9 mouse cellular contexts compared by ENCODE assay signal in genomic region chr4:117312416-117313084, GRCm38 (mm10).
A peak's percentile ranks its signal among the peaks of the same experiment; 100 is the strongest.
DNase-seq lines count a peak whose midpoint lies in the region; ATAC-seq and TF ChIP-seq lines count a peak whose summit lies in the region.
"Had no signal": no experiment of that assay in that cellular context is flagged by ENCODE, and none has a peak within 500 bp of the region (broad histone marks: within the 10 kb centered on the region; RNA-seq: fewer than 3 reads in every experiment).

No protein-coding gene starts in this region.

- H3K4me3 ChIP-seq in intestine, embryonic 15.5 days (replicated peaks) = no peak overlapping the region
- H3K4me3 ChIP-seq in cerebellum, adult 2 months (replicated peaks; ENCODE audit: insufficient read depth, low read depth, low read length) = no peak overlapping the region

- no peaks in the 10 kb centered on the region for H3K9me3 ChIP-seq in intestine, embryonic 15.5 days

- ATAC-seq in intestine, embryonic 15.5 days = peak; percentile 76

- H3K36me3 ChIP-seq in intestine, embryonic 15.5 days = no peaks in the 10 kb centered on the region

- H3K4me1 ChIP-seq in intestine, embryonic 15.5 days (replicated peaks) = peaks cover 14% of the 10 kb centered on the region
- H3K4me1 ChIP-seq in cerebellum, adult 2 months (ENCODE audit: control insufficient read depth, insufficient read depth, low read length) = no peaks in the 10 kb centered on the region

- no peak for TF ChIP-seq CTCF in cerebellum, adult 2 months (IDR thresholded peaks at IDR 0.05; ENCODE audit: borderline replicate concordance, insufficient read depth, low read depth, low read length)

- peaks cover 53% of the 10 kb centered on the region for H3K27me3 ChIP-seq in intestine, embryonic 15.5 days (replicated peaks)
- H3K27me3 ChIP-seq in cerebellum, adult 2 months (ENCODE audit: control insufficient read depth, insufficient read depth, low read length) = no peaks in the 10 kb centered on the region

- H3K4me2 ChIP-seq in intestine, embryonic 15.5 days (replicated peaks) = peak overlapping the region; percentile 22

- DNase-seq in heart, adult 11 months = peak; percentile 91
- DNase-seq in heart, adult 9 months (ENCODE audit: low spot score in 2 of 2) = no peak
- DNase-seq in R1 (ENCODE audit: low read depth, low spot score) = peak; percentile 52
- DNase-seq in neural tube, embryonic 10.5 days (ENCODE audit: extremely low spot score, low spot score) = peak; percentile 61
- DNase-seq in cerebellum, adult 2 months = no peak
- DNase-seq in frontal cortex, postnatal 10 days (ENCODE audit: low spot score in 2 of 2) = no peak
- DNase-seq in cerebellum, postnatal 25 days = no peak
- DNase-seq: kidney, adult 2 months had no signal

- no peak for TF ChIP-seq POLR2A in cerebellum, adult 2 months (IDR thresholded peaks at IDR 0.05; ENCODE audit: borderline replicate concordance, insufficient read depth, low read length)

- H3K9ac ChIP-seq in intestine, embryonic 15.5 days = 0 out of 2 replicates have a peak overlapping the region, but pooled peaks have one; percentile 15

- H3K27ac ChIP-seq in intestine, embryonic 15.5 days = no peak overlapping the region
- H3K27ac ChIP-seq in cerebellum, adult 2 months (ENCODE audit: insufficient read depth, low read length) = no peak overlapping the region

- 8% methylated on average over 26 of the region's 26 CpGs for WGBS in intestine, embryonic 15.5 days
- 26% methylated on average over 26 of the region's 26 CpGs for WGBS in cerebellum, adult 2 months

Comparison
In these comparisons a context has a peak if more than half of its experiments do, and no peak if none do; other contexts are left out.
1. DNase-seq: peak in heart, adult 11 months (single experiment), R1 (single experiment) and neural tube, embryonic 10.5 days (single experiment); none in heart, adult 9 months (0 of 2), cerebellum, adult 2 months (0 of 2), frontal cortex, postnatal 10 days (0 of 2) and cerebellum, postnatal 25 days (0 of 2).